Mouse (Mus musculus): ENCODE measurements around the gene Grip1. TPM values are rescaled to one million over a fixed set of nuclear protein-coding genes. Genes with fewer than 3 reads are reported as not detected.

Grip1 gene
- polyA plus RNA-seq, 1 experiment from 2014 or later, result 3.3 TPM

DNA sequence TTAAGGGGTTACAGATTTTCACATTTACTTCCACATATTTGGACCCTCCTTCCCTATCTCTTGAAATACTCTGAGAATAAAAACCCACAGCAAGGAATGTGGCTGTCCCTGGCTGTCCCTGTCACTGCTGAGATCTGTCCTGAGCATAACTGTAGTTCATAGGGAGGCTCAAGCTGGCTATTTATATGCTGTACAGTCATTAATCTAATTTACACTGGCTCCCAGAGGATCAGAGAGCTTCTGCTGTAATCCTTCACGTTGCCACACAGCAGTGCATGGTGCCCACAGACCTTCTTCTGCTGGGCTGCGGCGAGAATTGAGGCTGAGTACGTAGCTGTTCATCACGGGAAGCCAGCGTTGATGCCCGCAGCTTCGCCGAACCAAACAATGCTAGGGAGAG, 464.4 kb downstream of the Grip1 start:
- Histone ChIP-seq H3K4me2 (replicated peaks; ENCODE audit: low read depth, low read length) (no peak overlapping the region), H3K27ac (ENCODE audit: low read length) (no peak overlapping the region), H3K9me3 (ENCODE audit: low read length) (no peaks in the 10 kb centered on the region), H3K36me3 (ENCODE audit: insufficient read depth, low read length) (no peaks in the 10 kb centered on the region), H3K4me3 (ENCODE audit: low read length) (no peak overlapping the region), H3K4me1 (ENCODE audit: insufficient read depth, low read length) (no peaks in the 10 kb centered on the region), H3K9ac (replicated peaks; ENCODE audit: low read length) (no peak overlapping the region), H3K27me3 (ENCODE audit: insufficient read depth, low read length) (no peaks in the 10 kb centered on the region)
- no peak for ATAC-seq (ENCODE audit: low FRiP score, low TSS enrichment)
- WGBS, result 85% methylated on average over 9 of the region's 9 CpGs

DNA sequence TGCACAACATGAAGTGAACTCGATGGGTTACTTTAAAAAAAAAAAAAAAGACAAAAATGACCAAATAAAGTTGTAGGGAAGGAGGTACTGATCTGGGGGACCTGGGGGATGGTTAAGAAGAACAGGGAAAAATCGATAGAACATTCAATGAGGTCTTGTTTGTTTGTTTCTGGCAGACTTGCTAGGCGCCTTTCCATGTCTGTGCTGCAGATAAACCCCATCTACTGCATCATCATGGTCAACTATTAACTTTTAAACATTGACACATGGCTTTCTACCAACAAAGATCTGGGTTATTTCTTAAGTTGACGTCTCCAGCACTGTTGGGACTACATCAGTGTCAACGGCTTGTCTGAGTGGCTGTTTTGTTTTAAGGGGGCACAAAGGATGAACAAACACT, 474.3 kb downstream of the Grip1 start:
- Histone ChIP-seq H3K27me3 (ENCODE audit: insufficient read depth, low read length) (no peaks in the 10 kb centered on the region), H3K36me3 (ENCODE audit: insufficient read depth, low read length) (no peaks in the 10 kb centered on the region), H3K9ac (replicated peaks; ENCODE audit: low read length) (no peak overlapping the region), H3K4me1 (ENCODE audit: insufficient read depth, low read length) (no peaks in the 10 kb centered on the region), H3K4me3 (ENCODE audit: low read length) (no peak overlapping the region), H3K27ac (ENCODE audit: low read length) (no peak overlapping the region), H3K9me3 (ENCODE audit: low read length) (no peaks in the 10 kb centered on the region), H3K4me2 (replicated peaks; ENCODE audit: low read depth, low read length) (no peak overlapping the region)
- ATAC-seq (ENCODE audit: low FRiP score, low TSS enrichment), result no peak
- 85% methylated on average over 5 of the region's 5 CpGs for WGBS

DNA sequence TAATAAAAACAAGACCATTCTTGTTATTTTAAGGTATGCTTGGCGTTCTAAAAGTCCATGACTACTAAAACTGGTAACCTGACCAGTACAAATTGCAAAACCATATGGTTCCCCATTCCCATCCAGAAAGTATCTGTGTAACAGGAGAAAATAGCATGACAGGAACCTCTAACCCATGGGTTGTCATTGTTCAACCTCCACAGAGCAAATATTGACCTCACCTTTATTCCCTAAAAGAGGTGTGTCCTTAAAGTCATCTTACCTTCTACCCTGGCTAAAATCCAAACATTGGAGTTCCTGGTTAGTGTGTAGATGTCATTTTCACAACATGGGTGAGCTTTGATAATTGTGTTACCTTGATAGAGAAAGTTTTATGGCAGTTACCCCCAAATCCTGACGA, 475.3 kb downstream of the Grip1 start:
- Histone ChIP-seq H3K9ac (replicated peaks; ENCODE audit: low read length) (no peak overlapping the region), H3K4me2 (replicated peaks; ENCODE audit: low read depth, low read length) (no peak overlapping the region), H3K9me3 (ENCODE audit: low read length) (no peaks in the 10 kb centered on the region), H3K27me3 (ENCODE audit: insufficient read depth, low read length) (no peaks in the 10 kb centered on the region), H3K4me1 (ENCODE audit: insufficient read depth, low read length) (no peaks in the 10 kb centered on the region), H3K27ac (ENCODE audit: low read length) (no peak overlapping the region), H3K4me3 (ENCODE audit: low read length) (no peak overlapping the region), H3K36me3 (ENCODE audit: insufficient read depth, low read length) (no peaks in the 10 kb centered on the region)
- 68% methylated on average over 2 of the region's 2 CpGs for WGBS
- no peak for ATAC-seq (ENCODE audit: low FRiP score, low TSS enrichment)

DNA sequence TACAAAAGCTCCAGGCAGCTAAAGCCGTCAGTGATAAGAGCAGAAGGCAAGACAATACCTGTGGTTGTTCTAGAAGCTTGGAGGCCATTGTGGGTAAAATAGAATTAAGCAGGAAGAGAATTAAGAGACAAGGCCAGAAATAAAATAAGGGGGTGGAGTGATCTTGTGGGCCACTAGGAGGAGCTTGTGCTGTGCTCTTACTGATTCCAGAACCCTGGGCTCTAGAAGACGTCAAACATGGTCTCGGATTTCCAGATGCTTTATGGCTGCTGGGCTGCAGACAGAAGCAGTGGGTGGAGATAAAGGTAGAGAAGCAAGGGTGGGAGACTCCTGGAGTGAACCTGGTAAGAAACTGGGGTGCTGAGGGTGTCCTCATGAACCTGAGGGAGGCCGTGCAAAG, 479.2 kb downstream of the Grip1 start:
- Histone ChIP-seq H3K9ac (replicated peaks; ENCODE audit: low read length) (no peak overlapping the region), H3K9me3 (ENCODE audit: low read length) (no peaks in the 10 kb centered on the region), H3K36me3 (ENCODE audit: insufficient read depth, low read length) (no peaks in the 10 kb centered on the region), H3K4me2 (replicated peaks; ENCODE audit: low read depth, low read length) (no peak overlapping the region), H3K27ac (ENCODE audit: low read length) (no peak overlapping the region), H3K4me1 (ENCODE audit: insufficient read depth, low read length) (no peaks in the 10 kb centered on the region), H3K4me3 (ENCODE audit: low read length) (no peak overlapping the region), H3K27me3 (ENCODE audit: insufficient read depth, low read length) (no peaks in the 10 kb centered on the region)
- WGBS, result 54% methylated on average over 4 of the region's 4 CpGs
- no peak for ATAC-seq (ENCODE audit: low FRiP score, low TSS enrichment)

DNA sequence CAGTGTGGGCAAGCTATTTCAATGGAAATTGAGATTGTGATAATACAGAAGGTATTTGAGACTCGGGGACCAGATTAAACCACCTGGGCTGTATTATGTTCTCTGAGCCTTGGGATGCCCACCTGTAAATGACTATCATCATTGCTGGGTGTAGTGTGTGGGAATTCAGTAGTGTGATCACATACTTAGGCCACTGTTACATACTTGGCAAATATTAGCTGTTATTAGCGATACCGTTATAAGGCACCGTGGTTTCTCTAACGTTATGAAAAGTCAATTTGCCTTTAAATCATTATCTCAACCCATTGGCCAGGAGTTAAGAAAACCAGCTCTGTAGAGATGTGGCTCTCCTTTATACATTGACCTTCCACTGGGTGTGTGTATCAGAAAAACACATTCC, 479.7 kb downstream of the Grip1 start:
- no peak for ATAC-seq (ENCODE audit: low FRiP score, low TSS enrichment)
- no peaks in the 10 kb centered on the region for H3K4me1 ChIP-seq (ENCODE audit: insufficient read depth, low read length)
- no peak overlapping the region for H3K9ac ChIP-seq (replicated peaks; ENCODE audit: low read length)
- no peak overlapping the region for H3K4me2 ChIP-seq (replicated peaks; ENCODE audit: low read depth, low read length)
- H3K27me3 ChIP-seq (ENCODE audit: insufficient read depth, low read length), result no peaks in the 10 kb centered on the region
- H3K9me3 ChIP-seq (ENCODE audit: low read length), result no peaks in the 10 kb centered on the region
- H3K4me3 ChIP-seq (ENCODE audit: low read length), result no peak overlapping the region
- H3K36me3 ChIP-seq (ENCODE audit: insufficient read depth, low read length), result no peaks in the 10 kb centered on the region
- no peak overlapping the region for H3K27ac ChIP-seq (ENCODE audit: low read length)
- 94% methylated on average over 5 of the region's 5 CpGs for WGBS

DNA sequence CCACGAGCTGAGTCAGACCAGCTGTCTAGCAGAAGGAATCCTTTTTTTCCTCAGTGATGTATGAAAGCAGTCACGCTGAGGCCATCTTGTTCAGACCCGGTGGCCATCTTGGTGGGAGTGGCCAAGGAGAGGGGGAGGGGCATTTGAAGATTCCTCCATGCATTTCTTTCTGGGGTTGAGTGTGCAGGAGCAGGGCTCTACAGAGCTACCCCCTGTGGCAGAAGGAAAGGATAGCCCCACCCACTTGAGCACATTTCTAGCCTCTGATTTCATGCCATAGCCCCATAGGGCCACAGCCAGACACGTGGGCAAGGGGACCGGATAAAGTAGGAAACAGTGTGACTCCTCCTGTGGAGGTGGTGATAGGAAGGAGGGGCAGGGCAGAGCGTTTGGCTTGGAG, 481.6 kb downstream of the Grip1 start:
- no peak overlapping the region for H3K9ac ChIP-seq (replicated peaks; ENCODE audit: low read length)
- H3K4me3 ChIP-seq (ENCODE audit: low read length), result no peak overlapping the region
- no peaks in the 10 kb centered on the region for H3K9me3 ChIP-seq (ENCODE audit: low read length)
- WGBS, result 91% methylated on average over 6 of the region's 6 CpGs
- no peaks in the 10 kb centered on the region for H3K36me3 ChIP-seq (ENCODE audit: insufficient read depth, low read length)
- H3K27me3 ChIP-seq (ENCODE audit: insufficient read depth, low read length), result no peaks in the 10 kb centered on the region
- ATAC-seq (ENCODE audit: low FRiP score, low TSS enrichment), result no peak
- no peak overlapping the region for H3K27ac ChIP-seq (ENCODE audit: low read length)
- H3K4me1 ChIP-seq (ENCODE audit: insufficient read depth, low read length), result no peaks in the 10 kb centered on the region
- H3K4me2 ChIP-seq (replicated peaks; ENCODE audit: low read depth, low read length), result no peak overlapping the region

- no peaks in the 10 kb centered on the region for H3K4me1 ChIP-seq (ENCODE audit: insufficient read depth, low read length)
- H3K36me3 ChIP-seq (ENCODE audit: insufficient read depth, low read length), result no peaks in the 10 kb centered on the region
- 91% methylated on average over 16 of the region's 16 CpGs for WGBS
- H3K9me3 ChIP-seq (ENCODE audit: low read length), result no peaks in the 10 kb centered on the region
- H3K4me3 ChIP-seq (ENCODE audit: low read length), result no peak overlapping the region
- H3K4me2 ChIP-seq (replicated peaks; ENCODE audit: low read depth, low read length), result no peak overlapping the region
- ATAC-seq (ENCODE audit: low FRiP score, low TSS enrichment), result no peak
- no peak overlapping the region for H3K9ac ChIP-seq (replicated peaks; ENCODE audit: low read length)
- no peak overlapping the region for H3K27ac ChIP-seq (ENCODE audit: low read length)
- no peaks in the 10 kb centered on the region for H3K27me3 ChIP-seq (ENCODE audit: insufficient read depth, low read length)
Measured at GRCm38 (mm10) chr10:119937481-119937880, 483.9 kb downstream of the Grip1 start.

DNA sequence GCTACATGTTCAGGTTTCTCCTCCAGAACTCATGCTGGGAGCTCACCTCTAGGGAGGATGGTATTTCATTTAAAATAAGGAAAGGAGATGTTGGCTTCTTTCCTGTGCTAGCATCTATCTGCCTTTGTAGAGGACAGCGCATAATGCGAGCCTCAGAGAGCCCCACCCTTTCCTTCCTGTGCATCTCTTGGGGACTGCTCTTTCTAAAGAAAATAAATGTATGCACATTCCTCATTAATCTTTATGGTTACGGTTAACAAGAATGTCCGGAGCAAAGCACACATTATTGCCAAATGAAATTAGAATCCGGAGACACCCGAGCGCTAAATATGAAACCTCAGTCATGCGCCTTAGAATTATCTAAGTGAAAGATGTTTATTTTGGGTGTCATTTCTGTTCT, 490.3 kb downstream of the Grip1 start:
- no peaks in the 10 kb centered on the region for H3K9me3 ChIP-seq (ENCODE audit: low read length)
- WGBS, result 45% methylated on average over 8 of the region's 8 CpGs
- no peak overlapping the region for H3K9ac ChIP-seq (replicated peaks; ENCODE audit: low read length)
- no peaks in the 10 kb centered on the region for H3K27me3 ChIP-seq (ENCODE audit: insufficient read depth, low read length)
- no peak overlapping the region for H3K4me2 ChIP-seq (replicated peaks; ENCODE audit: low read depth, low read length)
- H3K36me3 ChIP-seq (ENCODE audit: insufficient read depth, low read length), result no peaks in the 10 kb centered on the region
- no peak overlapping the region for H3K27ac ChIP-seq (ENCODE audit: low read length)
- H3K4me3 ChIP-seq (ENCODE audit: low read length), result no peak overlapping the region
- H3K4me1 ChIP-seq (ENCODE audit: insufficient read depth, low read length), result peaks cover 9% of the 10 kb centered on the region; the same call in 1 of the 2 replicates
- no peak for ATAC-seq (ENCODE audit: low FRiP score, low TSS enrichment)

GRCm38 (mm10) chr10:119951460-119951859, 497.8 kb downstream of the Grip1 start:
- Histone ChIP-seq H3K9me3 (ENCODE audit: low read length) (no peaks in the 10 kb centered on the region), H3K4me1 (ENCODE audit: insufficient read depth, low read length) (no peaks in the 10 kb centered on the region), H3K36me3 (ENCODE audit: insufficient read depth, low read length) (no peaks in the 10 kb centered on the region), H3K4me3 (ENCODE audit: low read length) (no peak overlapping the region), H3K9ac (replicated peaks; ENCODE audit: low read length) (no peak overlapping the region), H3K27ac (ENCODE audit: low read length) (no peak overlapping the region), H3K27me3 (ENCODE audit: insufficient read depth, low read length) (no peaks in the 10 kb centered on the region), H3K4me2 (replicated peaks; ENCODE audit: low read depth, low read length) (no peak overlapping the region)
- WGBS, result 70% methylated on average over 6 of the region's 6 CpGs
- no peak for ATAC-seq (ENCODE audit: low FRiP score, low TSS enrichment)

GRCm38 (mm10) chr10:119957260-119957955, 503.8 kb downstream of the Grip1 start:
- H3K27me3 ChIP-seq (ENCODE audit: insufficient read depth, low read length), result no peaks in the 10 kb centered on the region
- H3K4me2 ChIP-seq (replicated peaks; ENCODE audit: low read depth, low read length), result no peak overlapping the region
- H3K4me1 ChIP-seq (ENCODE audit: insufficient read depth, low read length), result no peaks in the 10 kb centered on the region
- no peak overlapping the region for H3K4me3 ChIP-seq (ENCODE audit: low read length)
- H3K9me3 ChIP-seq (ENCODE audit: low read length), result no peaks in the 10 kb centered on the region
- H3K9ac ChIP-seq (replicated peaks; ENCODE audit: low read length), result no peak overlapping the region
- no peak overlapping the region for H3K27ac ChIP-seq (ENCODE audit: low read length)
- H3K36me3 ChIP-seq (ENCODE audit: insufficient read depth, low read length), result no peaks in the 10 kb centered on the region
- WGBS, result 80% methylated on average over 17 of the region's 17 CpGs
- no peak for ATAC-seq (ENCODE audit: low FRiP score, low TSS enrichment)
